Mouse (Mus musculus) thymus, adult 2 months (tissue): ENCODE results near the gene Kalrn. TPM values are rescaled to one million over a fixed set of nuclear protein-coding genes. Genes with fewer than 3 reads are reported as not detected.

Experiments used
- DNase-seq: peaks from one replicate; pipeline ENCODE4 v3.0.0; 2021
- H3K27ac ChIP-seq: fragments of 200-500 bp; 2 replicates; pipeline ENCODE4 v1.5.1; 2012; ENCODE audit warnings: low read length, control low read depth; ENCODE audit not compliant: control insufficient read depth, insufficient read depth
- H3K27me3 ChIP-seq: fragments of 200-500 bp; 2 replicates; pipeline ENCODE4 v1.6.1; 2012; ENCODE audit warnings: mild to moderate bottlenecking, low read length, moderate library complexity, mixed read lengths; ENCODE audit not compliant: control insufficient read depth, insufficient read depth
- H3K36me3 ChIP-seq: fragments of 200-500 bp; 2 replicates; pipeline ENCODE4 v1.6.1; 2012; ENCODE audit warnings: mild to moderate bottlenecking, low read length, moderate library complexity; ENCODE audit not compliant: control insufficient read depth, insufficient read depth
- H3K4me1 ChIP-seq: fragments of 200-500 bp; replicated peaks from 2 replicates; pipeline ENCODE4 v1.6.1; 2012; ENCODE audit warnings: low read length; ENCODE audit not compliant: control insufficient read depth, insufficient read depth
- H3K4me3 ChIP-seq: fragments of 200-500 bp; 2 replicates; pipeline ENCODE4 v1.5.1; 2012; ENCODE audit warnings: mild to moderate bottlenecking, low read length, control low read depth, moderate library complexity; ENCODE audit not compliant: control insufficient read depth, insufficient read depth
- CTCF ChIP-seq: fragments of 200-500 bp; IDR thresholded peaks from 2 replicates; pipeline ENCODE4 v1.5.1; 2012; ENCODE audit warnings: mild to moderate bottlenecking, control low read depth, low read length, moderate library complexity, borderline replicate concordance; ENCODE audit not compliant: control insufficient read depth, poor library complexity, insufficient read depth; ENCODE audit errors: extremely low read depth
- POLR2A ChIP-seq: fragments of 200-500 bp; IDR thresholded peaks from 2 replicates; pipeline ENCODE4 v1.6.1; 2012; ENCODE audit warnings: mild to moderate bottlenecking, low read length, control low read depth, moderate library complexity; ENCODE audit not compliant: control insufficient read depth, poor library complexity, insufficient read depth; ENCODE audit errors: extremely low read depth
- WGBS: fragments of 180-500 bp; shearing (Covaris S2); methylation state at CpG from one replicate; pipeline ENCODE4 v1.1.7; 2018; 5-methylcytosine and 5-hydroxymethylcytosine counted together
- polyA plus RNA-seq: library from polyadenylated mRNA; depleted of rRNA; stranded (reverse); fragments of >200 nt; gene quantifications from 2 replicates; pipeline ENCODE4 v1.2.3, GENCODE M21; 2012

Kalrn gene
- polyA plus RNA-seq, 1 experiment = 2.9 TPM

DNA sequence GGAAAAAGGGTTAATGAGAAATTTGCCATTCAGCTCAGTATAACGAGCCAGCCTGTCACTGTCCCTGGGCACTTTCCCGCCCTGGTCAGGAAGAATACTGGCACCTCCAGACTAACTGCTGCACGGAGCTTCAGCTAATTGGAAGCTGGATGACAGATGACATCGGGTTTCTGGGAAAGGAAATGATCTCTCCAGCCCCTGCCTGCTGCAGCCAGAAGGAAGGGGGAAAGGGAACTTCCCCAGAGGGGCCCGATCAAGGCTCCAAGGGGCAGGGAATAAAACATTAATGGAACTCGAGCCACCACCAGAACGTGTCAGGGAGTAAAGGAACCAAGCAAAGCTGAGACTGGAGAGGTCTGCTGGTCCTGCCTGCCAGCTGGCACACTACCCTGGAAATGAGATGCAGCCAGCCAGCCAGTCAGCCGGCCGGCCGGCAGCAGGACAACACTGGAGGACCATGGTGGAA lies 159.4 kb downstream of the Kalrn start:
- no peak overlapping the region for H3K27ac ChIP-seq
- TF ChIP-seq CTCF (no peak), POLR2A (no peak)
- H3K4me1 ChIP-seq = no peaks in the 10 kb centered on the region
- H3K36me3 ChIP-seq = no peaks in the 10 kb centered on the region
- H3K27me3 ChIP-seq = no peaks in the 10 kb centered on the region
- WGBS = 41% methylated on average over 10 of the region's 10 CpGs
- H3K4me3 ChIP-seq = no peak overlapping the region
- no peak for DNase-seq

DNA sequence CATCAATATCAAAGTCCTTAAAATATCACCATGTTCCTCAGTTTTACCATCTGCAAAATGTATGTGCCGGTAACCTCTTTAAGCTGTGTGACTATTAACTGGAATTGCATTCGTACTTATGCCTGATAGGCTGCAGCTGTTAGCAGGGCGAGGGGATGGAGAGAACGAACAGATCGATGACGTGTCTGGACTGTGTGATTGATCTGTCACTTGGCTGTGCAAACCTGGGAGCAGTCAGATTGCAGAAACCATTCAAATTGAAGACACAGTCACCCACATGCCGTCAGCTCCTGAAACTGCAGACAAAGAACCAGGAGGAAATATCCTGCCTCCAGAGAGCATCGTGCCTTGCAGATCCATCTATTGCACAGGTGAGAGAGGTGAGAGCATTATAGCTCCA lies 166.3 kb downstream of the Kalrn start:
- DNase-seq = no peak
- WGBS = 93% methylated on average over 8 of the region's 8 CpGs
- Histone ChIP-seq H3K36me3 (no peaks in the 10 kb centered on the region), H3K4me3 (no peak overlapping the region), H3K4me1 (no peaks in the 10 kb centered on the region), H3K27me3 (no peaks in the 10 kb centered on the region), H3K27ac (no peak overlapping the region)
- no peak for TF ChIP-seq POLR2A
- TF ChIP-seq CTCF = no peak

DNA sequence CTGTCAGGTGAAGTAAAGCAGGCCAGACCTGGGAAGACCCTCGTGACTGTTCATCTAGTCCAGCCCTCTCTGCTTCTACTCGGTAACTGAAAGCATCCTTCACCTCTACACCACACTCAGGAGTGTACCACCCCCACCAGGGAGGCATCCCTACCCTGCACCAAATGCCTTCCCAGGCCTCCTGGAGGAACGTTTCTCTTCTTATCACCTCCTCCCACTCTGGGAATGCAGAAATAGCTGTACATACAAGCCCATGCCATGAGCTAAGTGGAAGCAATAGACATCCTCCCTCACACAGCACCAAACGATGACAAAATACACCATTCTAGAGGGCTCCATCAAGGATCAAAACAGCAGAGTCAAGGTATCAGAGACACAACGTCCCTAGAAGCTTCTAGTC lies 168.2 kb downstream of the Kalrn start:
- Histone ChIP-seq H3K36me3 (no peaks in the 10 kb centered on the region), H3K27ac (no peak overlapping the region), H3K4me1 (no peaks in the 10 kb centered on the region), H3K27me3 (no peaks in the 10 kb centered on the region), H3K4me3 (no peak overlapping the region)
- TF ChIP-seq CTCF = no peak
- no peak for TF ChIP-seq POLR2A
- DNase-seq = no peak
- 77% methylated on average over 5 of the region's 5 CpGs for WGBS

DNA sequence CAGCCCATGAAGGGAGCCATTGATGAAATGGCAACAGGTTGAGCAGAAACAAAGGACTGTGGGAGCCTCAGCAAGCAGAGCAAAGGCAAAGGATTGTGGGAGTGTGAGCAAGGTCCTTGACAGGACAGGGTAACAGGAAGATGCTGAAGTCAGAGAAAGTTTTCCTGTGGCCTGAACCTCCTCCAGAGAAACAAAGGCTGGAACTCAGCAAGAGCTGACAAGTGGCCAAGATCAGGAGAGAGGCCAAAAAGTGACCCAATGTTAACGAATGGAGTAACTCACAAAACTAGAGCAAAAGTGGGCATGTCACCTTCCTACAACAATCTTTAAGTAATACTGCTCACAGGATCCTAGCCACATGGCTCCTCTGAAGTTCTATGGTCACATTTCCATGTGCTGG lies 172.1 kb downstream of the Kalrn start:
- TF ChIP-seq CTCF (no peak), POLR2A (no peak)
- no peak for DNase-seq
- H3K4me3 ChIP-seq = no peak overlapping the region
- 78% methylated on average over 1 of the region's 1 CpGs for WGBS
- H3K27ac ChIP-seq = no peak overlapping the region
- no peaks in the 10 kb centered on the region for H3K4me1 ChIP-seq
- no peaks in the 10 kb centered on the region for H3K36me3 ChIP-seq
- no peaks in the 10 kb centered on the region for H3K27me3 ChIP-seq

DNA sequence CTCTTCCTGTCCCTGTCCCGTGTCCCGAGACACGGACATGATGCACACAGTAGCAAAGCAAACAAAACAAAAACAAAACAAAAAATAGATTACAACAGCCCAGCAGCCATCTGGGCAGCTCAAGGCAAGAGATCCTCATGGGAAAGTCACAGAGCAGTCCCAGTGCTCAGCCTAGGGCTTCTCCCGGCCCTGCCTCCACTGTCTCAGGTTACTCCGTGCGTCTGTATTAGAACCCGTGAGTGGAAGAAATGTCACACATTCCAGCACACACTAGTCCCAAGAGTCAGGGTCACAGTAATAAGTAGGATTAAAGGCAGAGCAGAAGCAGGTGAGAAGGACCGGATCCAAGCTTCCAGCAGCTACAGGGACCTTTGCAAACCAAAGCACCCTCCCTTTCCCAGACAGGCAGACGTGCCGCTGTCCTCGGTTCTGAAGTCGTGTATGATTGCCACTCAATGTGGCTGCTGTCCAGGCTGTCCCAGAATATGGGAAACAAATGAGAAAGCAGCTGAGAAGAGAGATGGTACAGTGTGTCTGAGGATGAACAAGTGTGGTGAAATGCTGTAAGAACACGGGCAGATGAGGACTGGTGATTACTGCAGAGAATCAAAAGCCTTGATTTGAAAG lies 173.1 kb downstream of the Kalrn start:
- DNase-seq = no peak

DNA sequence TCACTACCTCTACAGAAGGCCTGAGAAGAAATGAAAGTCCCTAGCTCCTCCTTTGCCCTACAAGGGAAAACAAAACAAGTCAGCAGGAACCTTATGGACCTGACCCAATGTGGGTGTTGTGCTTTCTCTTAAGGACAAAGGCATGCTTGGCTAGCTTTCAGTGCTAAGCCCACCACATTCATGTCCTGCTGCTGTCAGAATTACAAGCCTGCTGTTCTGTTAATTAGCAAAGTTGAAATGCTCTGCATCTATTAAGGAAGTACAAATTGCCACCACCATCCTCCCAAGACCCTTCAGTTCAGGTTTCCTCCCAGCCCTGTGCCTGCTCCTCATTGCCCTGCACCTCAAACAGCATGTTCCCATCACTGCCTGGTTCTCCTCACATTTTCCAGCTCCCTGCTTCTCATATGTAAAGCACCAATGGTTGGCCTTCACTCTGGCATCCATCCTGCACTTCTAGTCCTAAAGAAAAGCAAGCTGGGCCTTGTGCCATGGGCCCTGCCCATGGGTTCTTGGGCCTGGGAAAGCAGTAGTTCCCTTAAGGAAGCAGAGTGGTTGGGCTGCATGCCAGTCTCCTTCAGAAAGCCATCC lies 178.0 kb downstream of the Kalrn start:
- DNase-seq = no peak
- no peak overlapping the region for H3K4me3 ChIP-seq

More for the DNA sequence above, 173.1 kb downstream of the Kalrn start:
- H3K27ac ChIP-seq = no peak overlapping the region
- H3K27me3 ChIP-seq = no peaks in the 10 kb centered on the region
- H3K36me3 ChIP-seq = no peaks in the 10 kb centered on the region
- TF ChIP-seq POLR2A (no peak), CTCF (no peak)
- no peaks in the 10 kb centered on the region for H3K4me1 ChIP-seq
- 58% methylated on average over 13 of the region's 13 CpGs for WGBS
- H3K4me3 ChIP-seq = no peak overlapping the region

More for the DNA sequence above, 178.0 kb downstream of the Kalrn start:
- H3K36me3 ChIP-seq = no peaks in the 10 kb centered on the region
- TF ChIP-seq POLR2A (no peak), CTCF (no peak)
- H3K4me1 ChIP-seq = no peaks in the 10 kb centered on the region
- no peaks in the 10 kb centered on the region for H3K27me3 ChIP-seq
- no peak overlapping the region for H3K27ac ChIP-seq
